Mouse (Mus musculus): ENCODE results near the gene Slpi.

Gene Slpi

DNA sequence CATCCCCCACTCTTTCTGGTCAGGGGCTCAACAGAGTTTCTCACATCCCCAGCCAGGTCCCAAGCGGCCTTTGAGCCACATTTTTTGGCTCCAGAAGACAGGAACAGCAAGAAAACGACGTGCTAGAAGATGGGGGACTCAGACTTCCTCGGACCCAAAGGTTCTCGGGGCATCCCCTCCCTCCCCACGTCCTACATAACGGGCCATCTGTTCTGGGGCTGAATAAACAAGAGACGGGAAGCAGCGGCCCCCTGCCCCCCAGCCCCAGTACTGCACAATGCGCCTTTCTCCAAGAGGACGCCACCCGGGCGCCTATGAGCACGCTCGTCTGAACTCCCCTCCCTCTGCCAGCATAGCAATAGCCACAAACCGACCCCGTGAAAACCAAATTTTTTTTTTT lies at the start of gene Slpi:
Gene Slpi (minus strand): TSS at position 76 of the 400 bp plus-strand sequence.
- DNase-seq (ENCODE audit: low read depth, low spot score), result peak; percentile 60

DNA sequence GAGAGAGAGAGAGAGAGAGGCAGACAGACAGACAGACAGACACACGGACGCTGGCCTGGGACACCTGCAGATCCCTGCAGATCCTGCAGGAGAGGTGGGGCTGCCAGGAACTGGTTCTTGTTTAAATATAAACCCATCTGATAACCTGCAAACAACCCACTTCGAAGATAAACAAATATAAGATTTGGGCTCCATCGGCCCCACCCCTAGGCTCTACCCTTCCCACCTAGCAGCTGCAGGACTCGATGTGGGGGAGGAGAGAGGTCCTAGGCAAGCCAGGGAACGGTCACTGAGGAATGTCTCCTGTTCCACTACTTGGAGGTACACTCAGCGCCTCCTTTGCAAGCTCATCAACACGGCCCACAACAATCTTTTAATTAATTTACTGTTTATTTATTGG lies 49.4 kb upstream of the Slpi start:
- DNase-seq (ENCODE audit: low read depth, low spot score), result no peak

- no peak for DNase-seq (ENCODE audit: low read depth, low spot score)
These were observed 48.8 kb upstream of the Slpi start for GRCm38 (mm10) chr2:164437710-164438109.

- DNase-seq (ENCODE audit: low read depth, low spot score), result no peak
These were observed 48.1 kb upstream of the Slpi start for GRCm38 (mm10) chr2:164436961-164437360.

GRCm38 (mm10) chr2:164436215-164436913 lies 47.5 kb upstream of the Slpi start:
- no peak for DNase-seq (ENCODE audit: low read depth, low spot score)

DNA sequence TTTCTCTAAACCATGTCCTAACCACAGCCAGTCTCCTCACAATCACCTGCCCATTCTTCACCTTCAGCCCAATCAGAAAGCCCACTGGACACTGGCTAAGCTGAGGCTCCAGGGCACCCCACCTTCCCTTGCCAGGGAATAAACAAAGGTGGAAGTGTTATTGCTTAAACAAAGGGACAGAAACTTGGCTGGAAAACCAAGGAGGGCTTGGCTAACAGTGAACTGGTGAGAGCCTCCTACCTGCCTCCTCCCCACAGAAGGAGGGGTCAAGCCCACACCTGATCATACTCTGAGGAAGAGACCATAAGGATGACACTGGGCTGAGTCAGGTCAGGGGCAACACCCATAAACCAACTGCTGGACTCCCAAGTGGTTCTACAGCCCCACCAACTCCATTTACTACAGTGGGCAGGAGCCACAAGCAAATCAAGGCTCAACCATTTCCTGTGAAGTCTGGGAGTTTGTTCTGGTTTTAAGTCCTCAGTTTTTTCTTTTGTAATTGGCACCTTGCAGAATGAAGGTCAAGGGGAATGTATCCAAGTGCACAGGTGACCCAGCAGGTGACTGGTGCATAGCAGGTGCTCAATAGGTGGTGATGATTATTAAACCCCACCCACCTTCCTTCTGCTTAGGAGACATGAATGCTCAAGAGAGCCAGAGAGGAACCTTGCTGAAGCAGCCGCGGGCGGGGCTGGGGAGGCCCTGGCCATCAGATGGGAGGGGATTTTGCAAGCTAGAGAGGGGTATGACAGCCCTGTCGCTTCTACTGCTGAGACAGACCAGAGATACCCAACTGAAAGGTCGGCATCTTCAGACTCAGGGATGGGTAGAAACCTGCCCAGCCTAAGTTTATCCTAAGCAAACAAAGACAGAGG lies 46.6 kb upstream of the Slpi start:
- no peak for DNase-seq (ENCODE audit: low read depth, low spot score)

DNA sequence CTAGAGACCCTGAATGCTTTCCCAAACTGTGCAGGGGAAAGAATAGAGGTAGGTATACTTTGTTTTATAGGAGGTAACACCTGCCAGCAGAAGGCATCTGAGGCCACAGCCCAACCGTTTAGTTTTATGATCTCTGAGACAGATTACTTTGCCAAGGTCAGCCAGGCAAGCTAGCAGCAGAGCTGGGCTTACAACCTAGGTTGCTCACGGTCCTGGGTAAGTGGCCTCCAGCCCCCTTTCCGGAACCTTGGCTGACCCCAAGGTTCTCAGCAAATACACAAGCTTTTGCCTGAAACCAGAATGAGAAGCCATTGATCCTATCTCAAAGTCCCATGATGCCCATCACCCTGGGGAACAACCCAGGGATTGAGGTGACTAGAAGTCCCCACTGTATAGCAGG lies 45.8 kb upstream of the Slpi start:
- no peak for DNase-seq (ENCODE audit: low read depth, low spot score)

DNA sequence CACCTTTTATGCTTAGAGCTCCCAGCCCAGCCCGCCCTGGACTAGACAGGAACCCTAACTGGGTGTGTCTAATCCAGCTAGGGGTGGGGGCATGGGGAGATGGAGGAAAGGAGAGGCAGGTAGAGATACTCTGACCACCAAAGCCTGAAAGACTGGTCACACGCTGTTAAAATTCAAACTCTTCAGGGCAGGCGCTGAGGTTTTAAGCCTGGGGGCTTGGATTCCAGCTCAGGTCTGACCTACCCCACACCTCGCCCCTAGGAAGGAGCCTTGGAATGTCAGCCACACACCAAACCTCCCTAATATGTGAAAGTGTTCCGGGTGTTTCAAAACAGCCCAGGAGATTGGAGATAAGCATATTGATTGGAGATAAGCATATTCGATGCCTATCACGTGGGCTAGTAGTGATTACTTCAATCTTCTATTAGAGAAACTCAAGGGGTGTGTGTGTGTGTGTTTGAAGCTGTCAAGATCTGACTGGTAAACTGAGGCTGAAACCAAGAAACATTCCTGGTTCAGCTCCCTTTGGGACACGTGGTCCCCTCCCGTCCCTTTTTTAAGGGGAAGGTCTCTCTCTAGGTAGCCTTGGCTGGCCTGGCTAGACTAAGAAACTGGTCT lies 44.5 kb upstream of the Slpi start:
- no peak for DNase-seq (ENCODE audit: low read depth, low spot score)

GRCm38 (mm10) chr2:164432541-164433191 lies 43.8 kb upstream of the Slpi start:
- no peak for DNase-seq (ENCODE audit: low read depth, low spot score)

DNA sequence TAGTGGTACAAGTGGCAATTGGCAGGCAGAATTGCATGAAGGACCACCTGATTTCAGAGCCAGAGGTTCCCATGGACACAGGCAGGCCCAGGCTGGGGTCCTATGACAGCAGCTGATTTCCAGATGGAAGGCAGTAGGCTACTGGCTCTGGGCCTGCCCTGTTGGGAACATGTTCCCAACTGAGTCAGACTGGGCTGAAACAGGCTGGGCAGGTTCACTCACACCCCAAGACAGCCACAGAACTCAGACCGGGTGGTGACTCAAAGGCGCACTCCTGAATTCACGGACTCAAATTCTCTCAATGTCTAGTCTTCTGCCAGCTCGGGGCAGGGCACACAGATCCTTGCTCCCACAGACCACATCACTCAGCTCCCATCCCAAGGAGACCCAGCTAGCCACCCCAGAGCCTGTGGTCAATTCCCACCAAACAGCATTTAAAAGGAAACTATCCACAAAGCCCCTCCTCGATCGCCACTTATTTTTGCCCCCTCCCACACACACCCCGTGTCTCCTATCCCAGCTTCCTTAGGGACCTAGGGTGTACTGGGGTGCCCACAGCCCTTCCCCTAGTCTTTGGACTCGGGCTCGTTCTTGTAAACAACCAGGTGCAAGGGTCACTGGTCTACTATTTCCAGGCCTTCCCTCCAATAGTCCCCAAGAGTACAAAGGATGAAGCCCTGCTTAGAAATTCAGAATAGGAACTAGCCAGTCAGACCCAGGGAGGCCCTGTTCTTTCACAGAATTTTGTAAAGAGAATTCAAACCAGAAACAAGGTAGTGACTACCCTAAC lies 43.0 kb upstream of the Slpi start:
- DNase-seq (ENCODE audit: low read depth, low spot score), result no peak

GRCm38 (mm10) chr2:164430697-164431096 lies 41.8 kb upstream of the Slpi start:
- no peak for DNase-seq (ENCODE audit: low read depth, low spot score)

DNA sequence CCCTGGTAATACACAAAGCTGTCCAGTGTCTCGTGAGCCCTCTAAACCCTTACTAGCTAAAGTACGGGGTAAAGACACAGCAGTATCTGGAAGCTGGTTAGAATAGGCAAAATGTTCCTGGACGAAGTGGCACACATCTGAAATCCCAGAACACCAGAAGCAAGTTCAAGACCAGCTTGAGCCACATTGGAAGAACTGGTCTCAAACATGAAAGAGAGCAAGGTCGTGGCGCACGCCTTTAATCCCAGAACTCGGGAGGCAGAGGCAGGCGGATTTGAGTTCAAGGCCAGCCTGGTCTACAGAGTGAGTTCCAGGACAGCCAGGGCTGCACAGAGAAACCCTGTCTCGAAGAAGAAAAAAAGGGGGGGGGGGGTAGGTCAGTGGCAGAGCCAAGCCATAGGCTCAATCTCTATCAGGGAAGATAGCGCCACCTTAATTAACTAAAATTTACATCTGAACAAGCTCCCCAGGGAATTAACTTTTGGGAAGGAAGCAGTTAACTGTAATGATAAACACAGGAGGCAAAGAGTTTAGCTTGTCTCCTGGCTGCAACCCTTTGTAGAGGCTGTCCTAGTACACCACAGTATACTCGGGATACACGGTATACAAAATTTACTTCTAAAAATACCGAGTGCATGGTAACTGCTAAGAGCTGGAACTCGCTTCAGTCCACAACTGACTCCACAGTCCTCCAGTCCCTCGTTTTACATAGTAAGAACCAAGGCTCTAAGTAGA lies 41.2 kb upstream of the Slpi start:
- DNase-seq (ENCODE audit: low read depth, low spot score), result no peak

GRCm38 (mm10) chr2:164428451-164428850 lies 39.6 kb upstream of the Slpi start:
- no peak for DNase-seq (ENCODE audit: low read depth, low spot score)

DNA sequence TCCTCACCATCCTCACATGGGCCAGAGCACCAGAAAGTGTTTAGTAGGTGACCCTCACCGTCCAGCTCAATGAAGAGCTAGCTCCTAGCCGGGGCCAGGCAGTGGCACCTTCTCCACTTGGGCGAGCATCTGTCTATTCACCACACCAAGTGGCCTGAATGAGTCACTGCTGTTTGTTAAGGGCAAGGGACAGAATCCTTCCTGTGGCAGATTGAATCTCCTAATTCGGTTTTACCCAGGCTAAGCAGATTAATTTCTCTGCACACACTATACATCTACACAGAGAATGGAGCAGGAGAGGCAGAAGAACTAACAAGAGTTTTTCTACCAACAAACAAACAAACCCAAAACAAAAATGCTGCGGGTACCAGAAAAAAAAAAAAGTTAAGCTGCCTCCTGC lies 38.1 kb upstream of the Slpi start:
- DNase-seq (ENCODE audit: low read depth, low spot score), result no peak

DNA sequence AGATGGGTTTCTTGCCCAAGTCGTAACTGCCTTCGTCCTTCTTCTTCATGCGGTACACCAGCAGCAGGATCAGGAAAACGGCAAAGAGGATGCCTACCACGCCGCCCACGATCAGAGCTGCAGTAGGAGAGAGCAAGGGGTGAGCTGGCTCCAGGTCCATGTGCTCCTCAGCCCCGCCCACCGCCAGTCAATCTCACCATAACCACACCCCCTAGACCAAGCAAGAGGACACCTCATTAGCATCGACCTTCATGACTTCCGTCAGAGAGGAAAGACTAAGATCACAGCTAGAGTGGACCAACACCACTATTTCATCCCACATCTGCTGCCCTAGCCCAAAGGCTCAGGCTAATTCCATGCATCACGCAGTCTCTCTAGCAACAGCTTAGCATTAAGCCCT lies 37.2 kb upstream of the Slpi start:
- DNase-seq (ENCODE audit: low read depth, low spot score), result no peak

DNA sequence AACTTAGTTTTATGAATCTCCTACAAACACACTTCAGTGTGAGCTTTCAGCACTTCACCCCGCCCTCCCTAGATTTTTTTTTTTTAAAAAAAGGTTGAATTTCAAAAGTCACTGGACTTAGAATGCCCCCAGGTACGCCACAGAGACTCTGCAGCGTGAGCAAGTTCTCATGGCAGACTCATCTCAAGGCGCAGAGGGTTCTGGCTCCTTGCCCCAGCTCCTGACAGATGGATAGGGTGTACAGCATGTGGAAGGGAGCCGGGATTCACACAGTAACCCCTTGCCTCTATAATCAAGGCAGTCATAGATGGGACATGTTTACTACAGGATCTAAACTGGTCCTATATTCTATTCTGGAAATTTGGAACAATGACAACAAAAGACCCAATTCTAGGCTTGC lies 36.5 kb upstream of the Slpi start:
- no peak for DNase-seq (ENCODE audit: low read depth, low spot score)

- DNase-seq (ENCODE audit: low read depth, low spot score), result no peak
These were observed 35.5 kb upstream of the Slpi start for GRCm38 (mm10) chr2:164424406-164424805.

DNA sequence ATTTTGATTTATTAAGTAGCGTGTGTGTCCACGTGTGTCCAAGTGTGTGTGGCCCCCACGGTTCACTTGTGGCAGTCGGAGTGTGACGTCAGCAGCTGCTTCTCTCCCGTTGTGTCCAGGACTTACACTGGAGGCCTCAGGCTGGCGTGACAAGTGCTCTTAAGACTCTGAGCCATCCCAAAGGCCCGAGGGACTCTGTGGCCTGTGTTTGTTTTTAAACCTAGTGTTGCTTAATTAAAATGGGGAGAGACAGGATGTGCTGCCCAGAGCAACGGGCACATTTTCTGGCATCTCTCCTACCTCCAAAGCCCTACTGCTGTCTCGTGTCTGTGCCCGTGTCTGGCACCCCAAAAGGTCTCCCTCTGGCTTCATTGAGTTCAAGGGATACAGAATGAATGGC lies 34.6 kb upstream of the Slpi start:
- no peak for DNase-seq (ENCODE audit: low read depth, low spot score)

- DNase-seq (ENCODE audit: low read depth, low spot score), result no peak
These were observed 33.9 kb upstream of the Slpi start for GRCm38 (mm10) chr2:164422675-164423393.

DNA sequence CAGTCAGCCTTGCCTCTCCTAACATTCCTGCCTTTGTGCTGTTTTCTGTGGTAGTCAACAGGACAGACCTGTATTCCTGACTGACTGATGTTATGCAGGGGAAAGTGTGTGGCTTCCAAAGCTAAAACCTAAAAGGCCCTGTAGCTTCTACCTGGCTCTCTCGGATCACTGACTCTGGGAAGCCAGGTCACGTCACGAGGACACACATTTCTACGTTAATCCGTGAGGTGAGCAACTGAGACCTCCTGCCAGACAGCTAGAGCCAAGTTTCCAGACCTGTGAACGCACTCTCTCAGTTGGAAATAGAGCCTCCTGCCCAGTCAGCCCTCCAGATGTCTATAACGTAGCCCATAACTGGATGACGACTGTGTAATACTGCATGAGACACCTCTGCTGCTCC lies 33.1 kb upstream of the Slpi start:
- no peak for DNase-seq (ENCODE audit: low read depth, low spot score)
